Comparison of ENCODE assay signal across 9 mouse cellular contexts in genomic region chr9:69431863-69432555, GRCm38 (mm10). TPM values are rescaled to one million over a fixed set of nuclear protein-coding genes. Genes with fewer than 3 reads are reported as not detected.
DNase-seq lines count a peak whose midpoint lies in the region; ATAC-seq and TF ChIP-seq lines count a peak whose summit lies in the region.
"Had no signal": no experiment of that assay in that cellular context is flagged by ENCODE, and none has a peak within 500 bp of the region (broad histone marks: within the 10 kb centered on the region; RNA-seq: fewer than 3 reads in every experiment).

No protein-coding gene starts in this region.

- DNase-seq in 3T3-L1 (ENCODE audit: low read depth, low spot score): peak; percentile 98
- DNase-seq in Patski (ENCODE audit: low read depth, low spot score): peak; percentile 81
- peak; percentile 95 for DNase-seq in lung, postnatal 0 days (ENCODE audit: low spot score)
- DNase-seq in layer of hippocampus, adult 9-10 months (ENCODE audit: low spot score): no peak
- DNase-seq in heart, adult 18-20 months: no peak
- DNase-seq: gastrocnemius, postnatal 36 days; liver had no signal

- CTCF ChIA-PET in Patski (lab: Charles Lee): interaction anchor here (1.2 to 1.6 kb wide), 3 partner anchors 10 to 23 kb away, joined by 3 to 4 read pairs (median 3); no protein-coding TSS in a partner anchor

- 23% methylated on average over 6 of the region's 6 CpGs for WGBS in forebrain, embryonic 16.5 days
- WGBS in lung, postnatal 0 days: 48% methylated on average over 6 of the region's 6 CpGs

- H3K9me3 ChIP-seq in forebrain, embryonic 16.5 days (ENCODE audit: control insufficient read depth, low read length): no peaks in the 10 kb centered on the region
- no peaks in the 10 kb centered on the region for H3K9me3 ChIP-seq in lung, postnatal 0 days (ENCODE audit: low read length)

- POLR2A ChIA-PET in Patski (lab: Charles Lee): no interaction called here

- peaks cover 3% of the 10 kb centered on the region; the same call in 1 of the 2 replicates for H3K36me3 ChIP-seq in forebrain, embryonic 16.5 days (ENCODE audit: control insufficient read depth, insufficient read depth)
- H3K36me3 ChIP-seq in lung, postnatal 0 days (ENCODE audit: insufficient read depth, low read length): 0 out of 2 replicates have a peak, but pooled peaks cover 3% of the 10 kb centered on the region

- peak; percentile 49 for TF ChIP-seq EP300 in lung, postnatal 0 days (IDR thresholded peaks at IDR 0.05)

- no peak overlapping the region for H3K4me2 ChIP-seq in forebrain, embryonic 16.5 days (ENCODE audit: low read length)
- peak overlapping the region; percentile 29; the same call in 1 of the 2 replicates for H3K4me2 ChIP-seq in lung, postnatal 0 days (replicated peaks; ENCODE audit: low read depth, low read length)

- in situ Hi-C loops in Patski (cut with MboI; ENCODE audit: low pct_unique_long_range_greater_than_20kb): no loop called here

- H3K4me1 ChIP-seq in forebrain, embryonic 16.5 days (replicated peaks; ENCODE audit: control insufficient read depth, insufficient read depth, low read length): peaks cover 5% of the 10 kb centered on the region; the same call in 1 of the 2 replicates
- no peaks in the 10 kb centered on the region for H3K4me1 ChIP-seq in lung, postnatal 0 days (ENCODE audit: insufficient read depth, low read depth, low read length)

- no peak overlapping the region for H3K27ac ChIP-seq in forebrain, embryonic 16.5 days (ENCODE audit: low read length)
- H3K27ac ChIP-seq in lung, postnatal 0 days (ENCODE audit: low read length): peak overlapping the region; percentile 81

- TF ChIP-seq CTCF in Patski (IDR thresholded peaks at IDR 0.05): no peak
- TF ChIP-seq CTCF in lung, postnatal 0 days (IDR thresholded peaks at IDR 0.05): no peak

- H3K4me3 ChIP-seq in forebrain, embryonic 16.5 days (replicated peaks; ENCODE audit: low read length): no peak overlapping the region
- H3K4me3 ChIP-seq in lung, postnatal 0 days (ENCODE audit: low read depth, low read length): no peak overlapping the region

- no peaks in the 10 kb centered on the region for H3K27me3 ChIP-seq in Patski
- no peaks in the 10 kb centered on the region for H3K27me3 ChIP-seq in forebrain, embryonic 16.5 days (replicated peaks; ENCODE audit: control insufficient read depth, insufficient read depth, low read length)
- H3K27me3 ChIP-seq in lung, postnatal 0 days (replicated peaks; ENCODE audit: insufficient read depth, low read length): no peaks in the 10 kb centered on the region

- peak; percentile 93 for ATAC-seq in Patski
- ATAC-seq in forebrain, embryonic 16.5 days: peak; percentile 52; the same call in 1 of the 2 replicates
- ATAC-seq in lung, postnatal 0 days: peak; percentile 96
- ATAC-seq in inflammation-experienced regulatory T-cells, adult 6 months: no peak

- H3K9ac ChIP-seq in forebrain, embryonic 16.5 days (replicated peaks; ENCODE audit: low read depth, low read length): no peak overlapping the region
- no peak overlapping the region for H3K9ac ChIP-seq in lung, postnatal 0 days (replicated peaks; ENCODE audit: low read depth)

RNA-seq across cellular contexts. Expression of gene Anxa2, which starts 21.4 kb away (rescaled TPM):
- polyA plus RNA-seq in Patski (2021): 829 TPM
- polyA plus RNA-seq in forebrain, embryonic 16.5 days (2015; fragmentation: Nextera tagmentation; extraction: Ambion mirVana): 82.2 and 115 TPM in 2 replicates
- polyA plus RNA-seq in lung, postnatal 0 days (2015; fragmentation: Nextera tagmentation; extraction: Ambion mirVana): 1,095 and 1,144 TPM in 2 replicates
- polyA plus RNA-seq in inflammation-experienced regulatory T-cells, adult 6 months (2017; shearing (Covaris generic)): 100 to 1,000 TPM; 114 to 717 (median 120) TPM
- total RNA-seq in heart, adult 18-20 months (2021): 10 to 100 TPM; 74.1 to 74.4 TPM

RNA-seq across cellular contexts. Expression of gene Ice2, which starts 34.3 kb away (rescaled TPM):
- polyA plus RNA-seq in Patski (2021): 13.5 TPM
- polyA plus RNA-seq in forebrain, embryonic 16.5 days (2015; fragmentation: Nextera tagmentation; extraction: Ambion mirVana): 14.1 and 15.9 TPM in 2 replicates
- polyA plus RNA-seq in lung, postnatal 0 days (2015; fragmentation: Nextera tagmentation; extraction: Ambion mirVana): 7.3 and 8.1 TPM in 2 replicates
- polyA plus RNA-seq in inflammation-experienced regulatory T-cells, adult 6 months (2017; shearing (Covaris generic)): 10 to 100 TPM; 11.1 to 22.0 (median 21.5) TPM
- total RNA-seq in heart, adult 18-20 months (2021): 1 to 10 TPM; 6.4 to 8.9 TPM

Comparison
In these comparisons a context has a peak if more than half of its experiments do, and no peak if none do; other contexts are left out.
1. DNase-seq: peak in 3T3-L1 (single experiment), Patski (single experiment) and lung, postnatal 0 days (single experiment); none in layer of hippocampus, adult 9-10 months (single experiment) and heart, adult 18-20 months (0 of 2).